Mouse (Mus musculus) hindbrain, embryonic 14.5 days (tissue): Measurements from ENCODE around the gene Ly6g6c. TPM values are rescaled to one million over a fixed set of nuclear protein-coding genes. Genes with fewer than 3 reads are reported as not detected.

Experiments used
- ATAC-seq: fragments of 200-750 bp; cut with Nextera tagmentation; 2 replicates; pipeline ENCODE4 v1.8.0; 2017; ENCODE audit warnings: moderate number of reproducible peaks, mild to moderate bottlenecking, moderate TSS enrichment, moderate library complexity; ENCODE audit not compliant: low FRiP score
- DNase-seq: peaks from one replicate; pipeline ENCODE4 v3.0.0-alpha.2; 2015; ENCODE audit warnings: low spot score
- H3K27ac ChIP-seq: fragments of 300-500 bp; sonication (generic); 2 replicates; pipeline ENCODE4 v1.5.1; 2014; ENCODE audit warnings: mild to moderate bottlenecking, moderate library complexity
- H3K27me3 ChIP-seq: fragments of 300-500 bp; sonication (generic); 2 replicates; pipeline ENCODE4 v1.6.1; 2014; ENCODE audit warnings: mild to moderate bottlenecking, low read length, mixed read lengths; ENCODE audit not compliant: control insufficient read depth, insufficient read depth
- H3K36me3 ChIP-seq: fragments of 300-500 bp; sonication (generic); replicated peaks from 2 replicates; pipeline ENCODE4 v1.6.1; 2014; ENCODE audit not compliant: control insufficient read depth, insufficient read depth
- H3K4me1 ChIP-seq: fragments of 300-500 bp; sonication (generic); replicated peaks from 2 replicates; pipeline ENCODE4 v1.6.1; 2014; ENCODE audit warnings: antibody characterized with exemption, low read length, mixed read lengths; ENCODE audit not compliant: control insufficient read depth, insufficient read depth
- H3K4me2 ChIP-seq: fragments of 300-500 bp; sonication (generic); replicated peaks from 2 replicates; pipeline ENCODE4 v1.6.1; 2014; ENCODE audit warnings: mild to moderate bottlenecking, moderate library complexity
- H3K4me3 ChIP-seq: fragments of 300-500 bp; sonication (generic); replicated peaks from 2 replicates; pipeline ENCODE4 v1.5.1; 2014; ENCODE audit warnings: mild to moderate bottlenecking, low read length
- H3K9ac ChIP-seq: fragments of 300-500 bp; sonication (generic); 2 replicates; pipeline ENCODE4 v1.6.1; 2014
- H3K9me3 ChIP-seq: fragments of 300-500 bp; sonication (generic); 2 replicates; pipeline ENCODE4 v1.6.1; 2016; ENCODE audit warnings: low read length; ENCODE audit not compliant: control insufficient read depth
- WGBS: fragments of 180-500 bp; shearing (Covaris S2); extraction: QIAGEN DNeasy Blood & Tissue Kit; methylation state at CpG from one replicate; pipeline ENCODE4 v1.1.7; 2014; 5-methylcytosine and 5-hydroxymethylcytosine counted together
- polyA plus RNA-seq: library from polyadenylated mRNA; unstranded; fragments of >200 nt; fragmentation: Nextera tagmentation; extraction: Ambion mirVana; gene quantifications from 2 replicates; pipeline ENCODE4 v1.2.1, GENCODE M21; 2014

Gene Ly6g6c
- polyA plus RNA-seq, 1 experiment from 2014 or later = not detected

GRCm38 (mm10) chr17:35085208-35085865 lies 20.1 kb downstream of the Ly6g6c start, which contains the start of gene Ly6g6f:
Gene Ly6g6f (minus strand): TSS chr17:35085610.
- Histone ChIP-seq H3K27ac (no peak within 1 kb of the TSS), H3K36me3 (no peaks in the 10 kb centered on the region), H3K4me3 (no peak within 1 kb of the TSS), H3K4me2 (no peak within 1 kb of the TSS), H3K4me1 (peaks cover 7% of the 10 kb centered on the region), H3K9ac (no peak within 1 kb of the TSS), H3K27me3 (no peaks in the 10 kb centered on the region), H3K9me3 (no peaks in the 10 kb centered on the region)
- WGBS = 85% methylated on average over 7 of the region's 7 CpGs
- DNase-seq (no peak), ATAC-seq (no peak)

DNA sequence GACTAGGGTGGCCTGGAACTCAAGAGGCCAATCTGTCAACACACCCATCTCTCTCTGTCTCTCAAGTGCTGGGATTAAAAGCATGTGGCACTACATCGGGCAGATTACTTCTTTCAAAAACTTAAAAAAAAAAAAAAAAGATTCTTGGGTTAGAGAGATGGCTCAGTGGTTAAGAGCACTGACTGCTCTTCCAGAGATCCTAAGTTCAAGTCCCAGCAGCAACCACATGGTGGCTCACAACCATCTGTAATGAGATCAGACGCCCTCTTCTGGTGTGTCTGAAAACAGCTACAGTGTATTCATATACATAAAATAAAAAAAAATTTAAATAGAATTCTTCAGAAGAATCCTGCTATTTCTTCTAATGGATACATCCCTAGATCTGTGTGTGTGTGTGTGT lies 23.0 kb downstream of the Ly6g6c start:
- no peak overlapping the region for H3K4me3 ChIP-seq
- H3K4me2 ChIP-seq = no peak overlapping the region
- H3K27ac ChIP-seq = no peak overlapping the region
- 57% methylated on average over 2 of the region's 2 CpGs for WGBS
- no peak for DNase-seq
- H3K9ac ChIP-seq = no peak overlapping the region
- peaks cover 10% of the 10 kb centered on the region for H3K4me1 ChIP-seq
- peaks cover 18% of the 10 kb centered on the region for H3K36me3 ChIP-seq
- no peak for ATAC-seq
- H3K27me3 ChIP-seq = no peaks in the 10 kb centered on the region
- no peaks in the 10 kb centered on the region for H3K9me3 ChIP-seq

- WGBS = 4% methylated on average over 62 of the region's 67 CpGs
- peak; percentile 98 for ATAC-seq
- no peaks in the 10 kb centered on the region for H3K9me3 ChIP-seq
Observed at GRCm38 (mm10) chr17:35088825-35089644, 23.8 kb downstream of the Ly6g6c start, which contains the start of gene Abhd16a. Gene Abhd16a (plus strand): TSS chr17:35089263.

GRCm38 (mm10) chr17:35090166-35090932 lies 25.2 kb downstream of the Ly6g6c start:
- H3K27ac ChIP-seq = peak overlapping the region; percentile 38
- H3K9me3 ChIP-seq = no peaks in the 10 kb centered on the region
- no peak for ATAC-seq
- H3K36me3 ChIP-seq = peaks cover 40% of the 10 kb centered on the region
- H3K4me2 ChIP-seq = peak overlapping the region; percentile 56
- no peaks in the 10 kb centered on the region for H3K27me3 ChIP-seq
- peaks cover 10% of the 10 kb centered on the region for H3K4me1 ChIP-seq
- H3K4me3 ChIP-seq = peak overlapping the region; percentile 47
- WGBS = 59% methylated on average over 8 of the region's 8 CpGs
- peak overlapping the region; percentile 78 for H3K9ac ChIP-seq
- no peak for DNase-seq

More at GRCm38 (mm10) chr17:35088825-35089644, 23.8 kb downstream of the Ly6g6c start, which contains the start of gene Abhd16a:
- peaks cover 27% of the 10 kb centered on the region for H3K36me3 ChIP-seq
- H3K27ac ChIP-seq = peak within 1 kb of the TSS; percentile 94
- H3K4me3 ChIP-seq = peak within 1 kb of the TSS; percentile 47
- peak; percentile 93 for DNase-seq
- H3K4me2 ChIP-seq = peak within 1 kb of the TSS; percentile 56
- peak within 1 kb of the TSS; percentile 78 for H3K9ac ChIP-seq
- H3K27me3 ChIP-seq = no peaks in the 10 kb centered on the region
- peaks cover 10% of the 10 kb centered on the region for H3K4me1 ChIP-seq

- Histone ChIP-seq H3K4me2 (no peak overlapping the region), H3K4me1 (peaks cover 10% of the 10 kb centered on the region), H3K9me3 (no peaks in the 10 kb centered on the region), H3K27ac (no peak overlapping the region), H3K9ac (no peak overlapping the region), H3K4me3 (no peak overlapping the region), H3K27me3 (no peaks in the 10 kb centered on the region), H3K36me3 (peaks cover 62% of the 10 kb centered on the region)
- WGBS = 89% methylated on average over 14 of the region's 14 CpGs
- ATAC-seq = no peak
- no peak for DNase-seq
Observed at GRCm38 (mm10) chr17:35092403-35093198, 27.4 kb downstream of the Ly6g6c start.

DNA sequence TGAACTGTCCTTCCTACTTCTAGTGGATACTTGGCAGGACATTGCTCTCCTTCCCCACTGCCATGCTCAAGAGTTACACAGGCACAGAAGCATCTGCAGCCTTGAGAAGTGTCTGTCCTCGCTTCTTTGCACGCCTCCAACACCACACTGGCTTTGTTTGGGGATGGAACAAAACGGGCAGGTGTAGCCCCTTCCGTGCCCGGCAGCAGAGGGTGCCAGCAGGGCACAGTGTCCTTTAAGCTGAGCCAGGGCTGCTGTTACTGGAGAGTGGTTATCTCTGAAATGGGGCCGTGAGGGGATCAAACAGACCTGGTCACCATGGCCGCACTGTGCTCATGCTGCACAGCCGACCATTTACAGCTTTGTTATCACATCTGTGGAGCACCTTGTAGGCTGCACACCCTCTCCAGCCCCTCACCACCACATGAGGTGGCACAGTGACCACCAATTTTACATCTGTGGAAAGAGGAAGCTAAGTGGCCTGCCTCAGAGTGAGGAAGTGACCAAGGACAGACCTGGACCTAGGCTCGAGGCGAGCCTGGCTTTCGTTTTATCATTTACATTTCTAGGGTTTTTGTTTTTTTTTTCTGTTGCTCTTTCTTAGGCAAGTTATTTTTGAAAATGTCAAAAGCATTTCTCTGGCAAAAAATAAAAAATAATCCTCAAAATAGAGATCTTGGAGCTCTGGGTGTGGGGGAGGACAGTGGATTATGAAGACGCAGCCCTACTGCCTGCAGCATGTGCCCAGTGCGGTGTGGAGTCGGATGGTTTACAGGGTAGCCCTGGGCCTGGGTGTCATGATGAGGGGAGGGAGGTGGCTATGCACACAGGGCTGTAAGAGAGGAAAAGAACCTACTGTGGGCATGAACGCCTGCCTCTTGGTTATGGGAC lies 29.5 kb downstream of the Ly6g6c start:
- H3K4me2 ChIP-seq = no peak overlapping the region
- ATAC-seq = no peak
- WGBS = 94% methylated on average over 15 of the region's 15 CpGs
- H3K27ac ChIP-seq = no peak overlapping the region
- no peak overlapping the region for H3K9ac ChIP-seq
- H3K4me1 ChIP-seq = peaks cover 9% of the 10 kb centered on the region
- H3K27me3 ChIP-seq = no peaks in the 10 kb centered on the region
- H3K4me3 ChIP-seq = no peak overlapping the region
- H3K36me3 ChIP-seq = peaks cover 83% of the 10 kb centered on the region
- DNase-seq = no peak
- no peaks in the 10 kb centered on the region for H3K9me3 ChIP-seq

GRCm38 (mm10) chr17:35096597-35096996 lies 31.4 kb downstream of the Ly6g6c start:
- Histone ChIP-seq H3K4me1 (no peaks in the 10 kb centered on the region), H3K4me2 (no peak overlapping the region), H3K9me3 (no peaks in the 10 kb centered on the region), H3K27me3 (no peaks in the 10 kb centered on the region), H3K36me3 (peaks cover 97% of the 10 kb centered on the region), H3K27ac (no peak overlapping the region), H3K9ac (no peak overlapping the region), H3K4me3 (no peak overlapping the region)
- WGBS = 83% methylated on average over 12 of the region's 12 CpGs
- DNase-seq (no peak), ATAC-seq (no peak)

DNA sequence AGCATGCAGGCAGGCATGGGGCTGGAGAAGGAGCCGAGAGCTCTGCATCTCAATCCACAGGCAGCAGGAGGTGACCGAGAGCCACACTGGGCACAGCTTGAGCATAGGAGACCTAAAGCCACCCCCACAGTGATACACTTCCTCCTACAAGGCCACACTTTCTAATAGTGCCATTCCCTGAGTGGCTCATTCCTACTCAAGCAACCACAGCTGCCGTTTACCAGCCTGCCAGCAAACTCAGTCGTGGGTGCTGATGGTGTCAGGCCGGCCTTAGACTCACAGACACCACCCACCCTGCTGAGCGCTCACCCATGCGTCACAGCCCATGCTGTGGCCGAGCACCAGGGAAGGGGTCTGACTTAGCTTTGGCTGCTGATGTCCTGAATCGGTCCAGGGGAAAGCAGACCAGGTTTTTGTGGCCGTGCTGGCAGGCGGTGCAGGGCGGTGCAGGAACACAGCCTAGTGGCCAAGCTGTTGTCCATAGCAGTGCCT lies 32.0 kb downstream of the Ly6g6c start:
- Histone ChIP-seq H3K9ac (no peak overlapping the region), H3K9me3 (no peaks in the 10 kb centered on the region), H3K4me2 (no peak overlapping the region), H3K4me3 (no peak overlapping the region), H3K4me1 (no peaks in the 10 kb centered on the region), H3K27me3 (no peaks in the 10 kb centered on the region), H3K36me3 (peaks cover 99% of the 10 kb centered on the region), H3K27ac (no peak overlapping the region)
- no peak for DNase-seq
- 76% methylated on average over 12 of the region's 12 CpGs for WGBS
- ATAC-seq = no peak
